Mouse (Mus musculus) ES-E14 (cell line): ENCODE results near the gene Kif13a. TPM values are rescaled to one million over a fixed set of nuclear protein-coding genes. Genes with fewer than 3 reads are reported as not detected.

Experiments used
- DNase-seq: peaks from one replicate; pipeline ENCODE4 v3.0.0-alpha.2; 2013; ENCODE audit warnings: low read depth, low spot score
- H3K27ac ChIP-seq: 2 replicates; pipeline ENCODE4 v1.5.1; 2012; ENCODE audit warnings: low read depth, mild to moderate bottlenecking, low read length, moderate library complexity, mixed read lengths; ENCODE audit not compliant: poor library complexity, insufficient read depth, severe bottlenecking
- H3K36me3 ChIP-seq: 2 replicates; pipeline ENCODE4 v1.6.1; 2012; ENCODE audit warnings: mild to moderate bottlenecking, low read length, moderate library complexity, mixed read lengths; ENCODE audit not compliant: control insufficient read depth, poor library complexity, insufficient read depth, severe bottlenecking
- H3K4me1 ChIP-seq, 2 experiments: fragments of 150-350 bp in 1 of 2; sonication (generic) in 1 of 2; 2 replicates each; pipeline ENCODE4 v1.6.1; 2012; ENCODE audit warnings: low read length in 2 of 2, mild to moderate bottlenecking in 1 of 2, mixed read lengths in 1 of 2; ENCODE audit not compliant: control insufficient read depth in 2 of 2, insufficient read depth in 2 of 2, poor library complexity in 1 of 2
- H3K4me3 ChIP-seq, 2 experiments: fragments of 150-350 bp in 1 of 2; sonication (generic) in 1 of 2; 2 replicates each; pipeline ENCODE4 v1.5.1; 2012; ENCODE audit warnings: low read length in 2 of 2, low read depth in 1 of 2, mild to moderate bottlenecking in 1 of 2, mixed read lengths in 1 of 2; ENCODE audit not compliant: insufficient read depth in 1 of 2, poor library complexity in 1 of 2, severe bottlenecking in 1 of 2
- H3K9ac ChIP-seq: 2 replicates; pipeline ENCODE4 v1.6.1; 2012; ENCODE audit warnings: low read depth, mild to moderate bottlenecking, low read length, mixed read lengths; ENCODE audit not compliant: poor library complexity, insufficient read depth, severe bottlenecking
- H3K9me3 ChIP-seq: fragments of 150-350 bp; sonication (generic); 2 replicates; pipeline ENCODE4 v1.6.1; 2012; ENCODE audit warnings: low read depth, mild to moderate bottlenecking, low read length; ENCODE audit not compliant: control insufficient read depth, insufficient read depth
- CHD2 ChIP-seq: IDR thresholded peaks from 2 replicates; pipeline ENCODE4 v1.6.1; 2014; ENCODE audit warnings: mild to moderate bottlenecking, low read depth, low read length, inconsistent platforms
- HCFC1 ChIP-seq: IDR thresholded peaks from 2 replicates; pipeline ENCODE4 v1.6.1; 2012; ENCODE audit warnings: low read length, inconsistent platforms, borderline replicate concordance; ENCODE audit not compliant: insufficient read depth
- MAFK ChIP-seq: IDR thresholded peaks from 2 replicates; pipeline ENCODE4 v1.6.1; 2014; ENCODE audit warnings: mild to moderate bottlenecking, low read depth, low read length, inconsistent platforms; ENCODE audit not compliant: insufficient read depth
- ZC3H11A ChIP-seq: IDR thresholded peaks from 2 replicates; pipeline ENCODE4 v1.6.1; 2012; ENCODE audit warnings: low read depth, mild to moderate bottlenecking, inconsistent platforms, low read length, borderline replicate concordance
- ZNF384 ChIP-seq: IDR thresholded peaks from 2 replicates; pipeline ENCODE4 v1.6.1; 2012; ENCODE audit warnings: low read depth, low read length, inconsistent platforms
- in situ Hi-C, 2 experiments: fragments of 600-800 bp; cut with MboI; formaldehyde crosslinking; loops; one replicate each; pipeline ENCODE4 v1.15.1; 2025; ENCODE audit warnings: low sequenced_read_pairs in 2 of 2, inconsistent platforms in 1 of 2; ENCODE audit not compliant: unreplicated experiment in 2 of 2
- total RNA-seq: library from RNA; depleted of rRNA; stranded (reverse); fragments of 300-350 nt; gene quantifications from 2 replicates; pipeline ENCODE4 v1.2.3, GENCODE M21; 2012

The Kif13a gene
- total RNA-seq, 1 experiment, result 23.6 TPM

DNA sequence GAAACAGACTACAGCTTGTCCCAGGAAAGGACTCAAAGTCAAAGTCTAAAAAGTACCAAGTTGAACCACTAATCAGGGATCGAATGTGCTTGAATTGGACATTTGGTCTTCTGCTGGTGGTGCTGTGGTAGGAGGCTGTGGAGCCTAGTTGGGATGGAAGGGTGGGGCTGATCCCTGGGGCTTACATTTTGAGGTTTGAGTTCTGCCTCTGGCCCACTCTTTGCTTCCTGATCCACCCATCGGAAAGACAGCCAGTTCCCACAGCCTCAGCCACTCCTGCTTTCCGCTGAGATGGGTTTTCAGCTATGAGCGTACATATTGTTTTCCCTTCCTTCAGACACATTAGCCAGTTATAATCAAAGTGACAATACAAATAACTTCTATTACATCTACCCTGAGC, 106.4 kb downstream of the Kif13a start:
- Histone ChIP-seq H3K27ac (no peak overlapping the region), H3K9ac (no peak overlapping the region), H3K36me3 (peaks cover 11% of the 10 kb centered on the region), H3K4me1 (no peaks in the 10 kb centered on the region), H3K9me3 (no peaks in the 10 kb centered on the region), H3K4me3 (no peak overlapping the region)
- no peak for TF ChIP-seq MAFK
- TF ChIP-seq HCFC1, result no peak
- no peak for TF ChIP-seq ZC3H11A
- no peak for TF ChIP-seq ZNF384
- no peak for TF ChIP-seq CHD2
- in situ Hi-C loops, result loop anchor here in 1 of 2 experiments (10.0 to 25.0 kb wide), 2 partner anchors 192 to 464 kb away; partner anchors contain the start of gene Nhlrc1
- DNase-seq, result no peak

DNA sequence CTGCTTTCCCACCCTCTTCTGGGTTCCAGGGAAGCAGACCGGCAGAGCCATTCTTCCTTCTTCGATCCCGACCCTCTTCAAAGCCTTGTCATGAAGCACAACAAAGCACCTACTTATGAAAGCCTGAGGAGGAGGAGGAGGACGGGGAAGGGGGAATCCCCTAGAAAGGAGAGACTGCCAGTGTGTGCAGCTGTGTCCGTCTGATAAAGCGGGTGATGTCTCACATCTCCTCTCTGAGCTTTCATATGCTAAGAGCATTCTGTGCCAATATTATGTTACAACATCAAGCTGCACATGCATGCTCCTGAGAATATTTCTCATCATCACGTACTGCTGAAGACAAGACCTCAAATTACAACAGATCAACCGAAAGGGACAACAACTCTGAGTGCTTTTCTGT, 107.5 kb downstream of the Kif13a start:
- peaks cover 11% of the 10 kb centered on the region for H3K36me3 ChIP-seq
- no peaks in the 10 kb centered on the region for H3K9me3 ChIP-seq
- DNase-seq, result no peak
- H3K4me1 ChIP-seq, result peaks cover 0 to 2% of the 10 kb centered on the region in 2 experiments; a peak in 1 of 4 replicates
- in situ Hi-C loops, result loop anchor here in 1 of 2 experiments (10.0 to 25.0 kb wide), 2 partner anchors 193 to 465 kb away; partner anchors contain the start of gene Nhlrc1
- H3K9ac ChIP-seq, result no peak overlapping the region
- no peak overlapping the region for H3K4me3 ChIP-seq
- TF ChIP-seq ZNF384 (no peak), MAFK (no peak), CHD2 (no peak), HCFC1 (no peak), ZC3H11A (no peak)
- H3K27ac ChIP-seq, result no peak overlapping the region

DNA sequence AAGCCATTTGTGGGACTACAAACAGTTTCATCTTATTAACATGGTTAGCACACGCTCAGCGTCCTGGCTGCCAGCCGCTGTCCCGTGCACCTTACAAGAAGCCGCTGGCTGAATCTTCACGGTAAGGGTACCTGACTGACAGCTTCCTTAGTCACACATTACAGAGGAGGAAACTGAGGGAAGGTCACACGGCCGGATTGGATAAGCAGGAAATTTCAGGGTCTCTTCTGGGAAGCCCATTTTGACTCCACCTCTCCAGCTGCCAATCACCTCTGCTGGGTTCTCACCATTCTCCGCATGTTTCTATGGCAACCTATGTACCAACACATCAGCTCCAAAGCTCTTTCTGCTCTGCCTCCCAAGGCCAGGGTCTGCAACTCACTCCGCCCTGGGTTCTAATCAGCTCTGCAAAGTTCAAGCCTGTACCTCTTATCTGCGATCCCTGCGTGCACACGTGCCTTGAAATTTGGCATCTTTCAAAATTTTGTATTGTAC, 109.9 kb downstream of the Kif13a start:
- Histone ChIP-seq H3K27ac (no peak overlapping the region), H3K9me3 (no peaks in the 10 kb centered on the region), H3K4me3 (no peak overlapping the region), H3K9ac (no peak overlapping the region), H3K36me3 (peaks cover 12% of the 10 kb centered on the region), H3K4me1 (peaks cover 2 to 4% of the 10 kb centered on the region in 2 experiments; a peak in 2 of 4 replicates)
- in situ Hi-C loops, result loop anchor here in 1 of 2 experiments (10.0 to 25.0 kb wide), 2 partner anchors 195 to 468 kb away; partner anchors contain the start of gene Nhlrc1
- TF ChIP-seq ZNF384, result no peak
- TF ChIP-seq HCFC1, result no peak
- TF ChIP-seq CHD2, result no peak
- no peak for TF ChIP-seq MAFK
- TF ChIP-seq ZC3H11A, result no peak
- DNase-seq, result no peak

DNA sequence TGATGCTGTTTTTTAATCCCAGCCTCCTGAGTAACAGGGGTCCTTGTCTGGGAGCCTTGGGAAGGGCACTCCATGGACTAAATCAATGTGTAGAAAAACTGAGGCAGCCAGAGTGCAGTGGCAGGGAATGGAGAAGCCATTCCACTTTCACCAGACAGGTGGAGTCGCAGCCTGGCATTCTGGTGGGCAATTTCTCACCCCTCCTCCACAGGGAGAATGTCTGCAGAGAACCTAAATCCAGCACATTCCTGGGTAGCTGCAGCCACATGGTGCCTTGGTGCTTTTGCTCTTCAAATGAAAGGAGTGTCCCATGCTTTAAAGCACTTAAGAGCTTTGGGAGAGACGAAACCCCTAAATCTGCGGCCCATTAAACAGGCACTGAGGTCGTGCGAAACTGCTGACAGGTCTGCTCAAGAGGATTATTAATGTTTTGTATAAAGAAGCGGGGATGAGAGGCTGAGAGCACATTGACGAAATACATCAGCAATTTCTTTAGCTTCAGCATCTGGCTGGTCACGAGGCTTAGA, 110.4 kb downstream of the Kif13a start:
- H3K9ac ChIP-seq, result no peak overlapping the region
- H3K4me3 ChIP-seq, result no peak overlapping the region
- DNase-seq, result no peak
- TF ChIP-seq ZC3H11A (no peak), CHD2 (no peak), HCFC1 (no peak), ZNF384 (no peak)
- no peaks in the 10 kb centered on the region for H3K9me3 ChIP-seq
- peaks cover 12% of the 10 kb centered on the region; the same call in 1 of the 2 replicates for H3K36me3 ChIP-seq
- H3K4me1 ChIP-seq, result peaks cover 2 to 4% of the 10 kb centered on the region in 2 experiments; a peak in 2 of 4 replicates
- in situ Hi-C loops, result loop anchor here in 1 of 2 experiments (25.0 kb wide), 1 partner anchor 468 kb away; no protein-coding TSS in a partner anchor
- H3K27ac ChIP-seq, result no peak overlapping the region
